Comparison of ENCODE assay signal across 9 mouse cellular contexts in the genomic region with DNA sequence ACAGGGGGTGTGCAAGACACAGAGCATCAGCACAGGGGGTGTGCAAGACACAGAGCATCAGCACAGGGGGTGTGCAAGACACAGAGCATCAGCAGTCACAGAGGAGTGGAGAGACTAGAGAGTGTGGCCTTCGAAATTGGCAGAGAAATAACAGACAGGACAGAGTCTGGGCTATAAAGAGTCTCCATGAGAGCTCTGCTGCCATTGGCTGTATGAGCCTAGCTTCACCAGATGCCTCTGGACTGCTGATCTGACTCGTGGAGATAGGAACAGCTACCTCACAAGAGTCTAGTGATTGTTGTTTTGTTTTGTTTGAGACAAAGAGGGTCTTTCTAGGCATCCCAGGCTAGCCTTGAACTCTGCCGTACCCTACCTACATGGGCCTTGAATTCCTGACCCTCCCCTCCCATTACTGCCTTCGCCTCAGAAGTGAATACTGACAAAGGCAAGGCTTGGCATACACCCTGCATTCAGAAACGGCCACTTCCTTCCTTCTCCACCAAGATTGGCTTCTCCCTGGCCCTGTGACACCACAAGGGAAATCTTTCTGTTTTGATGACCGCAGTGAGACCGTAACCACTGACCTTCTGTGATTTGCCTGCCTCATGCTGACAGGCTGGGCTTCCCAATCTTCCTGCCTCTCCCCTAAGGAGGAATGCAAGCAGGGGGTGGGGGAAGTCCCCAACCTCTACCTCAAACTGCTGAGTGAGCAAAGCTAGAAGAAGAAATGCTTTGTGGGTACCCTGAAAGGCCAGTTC. TPM values are rescaled to one million over a fixed set of nuclear protein-coding genes. Genes with fewer than 3 reads are reported as not detected.
DNase-seq lines count a peak whose midpoint lies in the region; ATAC-seq lines count a peak whose summit lies in the region.
"Had no signal": no experiment of that assay in that cellular context is flagged by ENCODE, and none has a peak within 500 bp of the region (broad histone marks: within the 10 kb centered on the region; RNA-seq: fewer than 3 reads in every experiment).

No protein-coding gene starts in this region.

- no peaks in the 10 kb centered on the region for H3K9me3 ChIP-seq in heart, embryonic 10.5 days

- DNase-seq in 3T3-L1 (ENCODE audit: low read depth, low spot score) (peak; percentile 97), R1 (ENCODE audit: low read depth, low spot score) (peak; percentile 83)
- DNase-seq in heart, embryonic 10.5 days (ENCODE audit: low spot score): peak; percentile 79
- peak; percentile 82 for DNase-seq in kidney, postnatal 14 days
- no peak for DNase-seq in left cerebral cortex, adult 11 months (ENCODE audit: low spot score)
- DNase-seq in layer of hippocampus, adult 11-12 months (ENCODE audit: low spot score): no peak

- no peaks in the 10 kb centered on the region for H3K36me3 ChIP-seq in heart, embryonic 10.5 days

- WGBS in heart, embryonic 10.5 days: 24% methylated on average over 7 of the region's 7 CpGs

- H3K27me3 ChIP-seq in heart, embryonic 10.5 days (ENCODE audit: insufficient read depth, poor library complexity, severe bottlenecking): no peaks in the 10 kb centered on the region

- 0 out of 2 replicates have a peak, but pooled peaks have one; percentile 33 for ATAC-seq in megakaryocyte-erythroid progenitor cell, adult 5-6 weeks (replicated peaks; ENCODE audit: low FRiP score, low TSS enrichment, poor library complexity, severe bottlenecking)
- no peak for ATAC-seq in erythroid progenitor cell, adult 5-6 weeks (replicated peaks; ENCODE audit: low FRiP score, poor library complexity, severe bottlenecking)

- H3K4me3 ChIP-seq in heart, embryonic 10.5 days: no peak overlapping the region
- H3K4me3 ChIP-seq: erythroblast, embryonic 14.5 days had no signal

- H3K4me1 ChIP-seq in heart, embryonic 10.5 days: peaks cover 55% of the 10 kb centered on the region

- peak overlapping the region; percentile 84 for H3K27ac ChIP-seq in heart, embryonic 10.5 days

RNA-seq across cellular contexts. Expression of gene Amotl1, which starts 3.4 kb away (rescaled TPM):
- 16.8 and 18.6 TPM in 2 replicates for polyA plus RNA-seq in heart, embryonic 10.5 days (2016; fragmentation: Nextera tagmentation; extraction: Ambion mirVana)
- total RNA-seq in megakaryocyte-erythroid progenitor cell, adult 5-6 weeks (2014; fragmentation: Nextera tagmentation): not detected in 2 replicates
- not detected in 2 replicates for total RNA-seq in megakaryocyte-erythroid progenitor cell, adult 5-6 weeks (2017)
- not detected in 2 replicates for total RNA-seq in erythroid progenitor cell, adult 5-6 weeks (2015; ENCODE audit: low replicate concordance)
- total RNA-seq in erythroid progenitor cell, adult 5-6 weeks (2017; ENCODE audit: low replicate concordance): 0.13 and 0.53 TPM in 2 replicates

Comparison
In these comparisons a context has a peak if more than half of its experiments do, and no peak if none do; other contexts are left out.
1. DNase-seq: peak in 3T3-L1 (single experiment), R1 (single experiment), heart, embryonic 10.5 days (single experiment) and kidney, postnatal 14 days (single experiment); none in left cerebral cortex, adult 11 months (single experiment) and layer of hippocampus, adult 11-12 months (single experiment).